Mouse (Mus musculus): ENCODE data around the gene Cadps2.

Cadps2 gene

DNA sequence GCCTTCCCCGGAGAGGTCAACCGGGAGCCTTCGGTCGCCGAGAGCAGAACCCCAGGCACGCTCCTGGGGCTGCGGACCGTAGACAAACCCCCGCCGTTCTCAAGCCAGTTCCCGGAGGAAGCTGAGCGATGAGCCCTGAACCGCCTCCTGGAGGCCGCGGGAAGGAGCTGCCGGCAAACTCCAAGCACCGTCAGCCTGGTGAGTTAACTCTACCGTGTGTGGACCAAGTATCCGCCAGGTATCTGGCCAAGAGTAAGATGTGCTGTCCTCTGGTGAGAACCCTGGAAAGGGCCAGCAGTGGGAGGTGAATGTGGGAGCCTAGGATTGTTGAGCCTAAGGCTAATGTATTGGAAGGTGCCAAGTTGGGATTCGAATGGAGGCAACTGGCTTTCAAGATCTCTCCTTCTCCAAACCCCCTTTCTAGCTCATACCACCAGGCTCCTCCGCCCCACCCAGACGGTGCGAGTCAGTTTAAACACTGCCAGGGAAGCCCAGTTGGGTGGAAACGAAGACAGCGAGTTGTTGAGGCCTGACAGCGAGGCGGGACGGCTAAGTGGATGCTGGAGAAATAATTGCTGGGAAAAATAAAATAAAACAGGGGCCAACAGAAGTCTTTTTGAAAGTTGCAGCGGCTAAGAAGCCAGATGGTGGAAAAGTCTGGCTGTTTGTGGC, 589.5 kb downstream of the Cadps2 start:
- DNase-seq = no peak

DNA sequence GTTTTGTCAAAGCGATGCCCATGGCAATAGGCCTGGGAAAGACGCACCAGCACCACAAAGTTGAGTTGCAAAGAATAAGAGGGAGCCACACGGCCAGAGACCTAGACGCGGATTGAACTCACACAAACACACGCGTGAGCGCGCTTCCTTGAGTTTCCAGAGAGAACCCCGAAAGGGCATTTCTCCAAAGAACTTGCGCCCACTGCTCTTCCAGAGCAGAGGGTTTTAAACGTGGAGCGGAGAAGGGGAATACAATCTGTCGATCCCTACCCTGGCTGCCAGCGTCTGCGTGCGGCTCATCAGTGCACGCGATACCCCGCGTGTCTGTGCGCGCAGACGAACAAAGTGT, 590.2 kb downstream of the Cadps2 start:
- no peak for DNase-seq

DNA sequence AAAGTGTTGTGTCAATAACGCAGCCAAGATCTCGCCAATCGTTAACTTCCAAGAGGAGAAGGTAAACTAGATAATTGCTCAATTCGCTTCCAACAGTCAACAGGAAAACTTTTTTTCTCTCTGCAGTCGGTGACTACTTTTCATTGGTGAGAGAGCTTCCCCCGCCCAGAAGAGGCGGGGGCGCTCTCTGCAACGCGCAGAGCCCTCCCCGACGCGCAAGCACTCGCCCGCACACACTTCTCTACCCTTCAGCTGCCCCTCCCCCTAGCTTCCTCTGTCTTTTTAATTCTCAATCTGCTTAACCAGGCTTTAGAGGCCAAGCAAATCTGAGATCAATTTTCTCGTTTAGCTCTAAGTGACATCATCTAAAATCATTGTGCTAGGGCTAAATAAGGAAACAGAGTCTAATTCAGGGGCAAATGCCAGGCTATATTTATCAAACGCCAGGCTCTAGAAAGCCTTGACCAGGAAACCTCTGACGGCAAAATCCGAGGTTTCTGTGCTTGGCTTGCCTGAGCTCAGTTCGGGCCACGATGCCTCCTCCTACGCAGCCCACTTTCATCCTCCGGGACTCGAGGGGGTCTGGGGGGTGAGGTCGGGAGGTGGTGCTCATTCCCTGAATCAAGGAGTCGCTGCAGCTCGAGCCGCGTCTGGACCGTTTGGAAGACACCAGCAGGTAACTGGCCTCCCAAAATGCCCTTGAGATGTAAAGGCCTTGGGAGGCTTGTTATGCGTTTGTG, 590.7 kb downstream of the Cadps2 start, which contains the start of gene Fezf1:
Gene Fezf1 (minus strand): TSS at position 50 of the 740 bp plus-strand sequence.
- DNase-seq = no peak

DNA sequence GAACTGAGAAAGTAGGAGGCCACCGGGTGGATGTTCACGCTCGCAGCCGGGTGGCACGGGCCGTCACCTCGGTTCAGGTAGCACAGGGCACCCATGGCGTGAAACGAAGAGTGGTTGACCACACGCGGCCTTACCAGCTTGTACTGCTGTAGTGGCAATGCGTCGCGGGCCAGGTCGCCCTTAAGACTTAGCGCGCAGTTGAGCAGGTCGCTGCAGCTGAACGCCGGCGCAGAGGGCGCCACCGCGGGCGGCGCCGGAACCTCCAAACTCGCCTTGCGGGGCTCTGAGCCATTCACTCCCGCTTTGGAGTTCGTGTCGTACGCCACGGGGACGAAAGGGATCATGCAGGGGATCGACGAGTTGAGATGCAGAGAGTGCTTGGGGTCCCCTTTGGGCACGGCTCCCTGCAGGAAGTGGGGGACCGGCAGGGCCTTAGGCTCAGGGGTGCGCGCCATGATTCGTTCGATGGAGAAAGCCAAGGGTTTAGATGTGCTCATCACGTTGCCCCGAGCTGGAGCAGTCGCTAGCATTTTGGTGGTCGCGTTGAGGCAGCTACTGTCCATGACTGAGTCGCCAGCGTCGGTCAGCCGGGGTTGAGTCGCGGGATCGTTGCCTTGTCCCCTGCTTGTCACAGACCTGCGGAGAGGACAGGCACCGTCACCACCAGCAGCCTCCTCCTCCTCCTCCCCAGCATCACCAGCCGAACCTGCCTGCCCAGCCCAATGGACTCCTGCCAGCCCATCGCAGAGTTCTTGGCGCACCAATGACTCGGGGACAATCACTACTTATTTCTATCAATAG, 591.5 kb downstream of the Cadps2 start:
- DNase-seq = no peak

DNA sequence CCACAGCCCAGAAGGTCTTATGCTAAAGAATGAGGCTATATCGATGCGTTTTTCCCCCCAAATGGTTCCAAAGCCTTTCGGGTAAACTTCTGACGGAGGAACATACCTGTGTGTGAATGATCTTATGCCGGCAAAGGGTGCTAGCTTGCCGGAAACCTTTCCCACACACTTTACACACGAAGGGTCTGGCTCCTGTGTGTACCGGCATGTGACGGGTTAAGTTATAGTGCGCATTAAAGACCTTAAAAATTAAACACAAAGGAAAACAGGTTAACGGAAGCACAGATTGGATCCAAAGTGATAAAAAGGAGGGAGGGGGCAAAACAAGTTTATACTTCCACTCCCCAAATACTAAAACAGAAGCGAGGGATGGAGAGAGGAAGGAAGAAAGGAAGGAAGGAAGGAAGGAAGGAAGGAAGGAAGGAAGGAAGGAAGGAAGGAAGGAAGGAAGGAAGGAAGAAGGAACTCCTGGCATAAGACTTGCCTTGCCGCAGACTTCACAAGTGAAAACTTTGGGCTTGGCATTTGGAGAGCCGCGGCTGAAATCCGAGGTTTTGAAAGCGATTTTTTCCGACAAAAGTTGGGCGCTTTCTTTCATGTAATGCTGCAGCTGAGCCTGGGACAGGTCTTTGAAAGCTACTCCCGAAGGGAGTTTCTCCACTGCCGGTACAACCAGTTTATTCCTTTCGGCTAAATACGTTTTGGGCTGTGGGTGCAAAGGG, 592.3 kb downstream of the Cadps2 start:
- DNase-seq = no peak

DNA sequence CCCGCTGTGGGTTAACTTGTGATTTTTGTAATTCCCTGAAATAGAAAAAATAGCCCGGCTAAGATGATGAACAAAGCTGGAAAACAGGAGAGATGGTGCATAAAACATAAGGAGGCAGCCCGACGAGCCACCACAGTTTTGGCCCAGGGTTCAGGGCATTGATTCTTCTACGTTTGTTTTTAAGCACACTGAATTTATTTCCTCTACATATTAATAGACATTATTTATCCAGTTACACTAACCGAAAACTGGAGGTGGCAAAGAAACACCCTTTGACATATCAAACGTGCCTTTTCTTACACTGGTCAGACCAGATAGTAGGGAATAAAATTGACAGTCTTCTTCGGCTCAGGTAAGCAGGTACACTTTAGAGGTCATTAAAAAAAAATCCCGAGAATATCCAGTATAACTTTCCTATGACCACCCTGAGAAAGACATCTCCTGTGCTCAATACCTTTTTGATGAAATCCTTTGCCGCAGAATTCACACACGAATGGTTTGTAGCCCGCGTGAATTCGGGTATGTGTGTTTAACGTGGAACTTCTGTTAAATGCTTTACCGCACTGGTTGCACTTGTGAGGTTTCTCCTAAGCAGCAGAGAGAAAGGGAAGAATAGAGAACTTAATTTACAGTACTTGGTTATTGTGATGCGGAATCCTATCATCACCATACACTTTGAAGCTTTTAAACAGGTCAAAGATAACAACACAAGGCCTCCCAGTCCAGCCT, 593.0 kb downstream of the Cadps2 start:
- no peak for DNase-seq

DNA sequence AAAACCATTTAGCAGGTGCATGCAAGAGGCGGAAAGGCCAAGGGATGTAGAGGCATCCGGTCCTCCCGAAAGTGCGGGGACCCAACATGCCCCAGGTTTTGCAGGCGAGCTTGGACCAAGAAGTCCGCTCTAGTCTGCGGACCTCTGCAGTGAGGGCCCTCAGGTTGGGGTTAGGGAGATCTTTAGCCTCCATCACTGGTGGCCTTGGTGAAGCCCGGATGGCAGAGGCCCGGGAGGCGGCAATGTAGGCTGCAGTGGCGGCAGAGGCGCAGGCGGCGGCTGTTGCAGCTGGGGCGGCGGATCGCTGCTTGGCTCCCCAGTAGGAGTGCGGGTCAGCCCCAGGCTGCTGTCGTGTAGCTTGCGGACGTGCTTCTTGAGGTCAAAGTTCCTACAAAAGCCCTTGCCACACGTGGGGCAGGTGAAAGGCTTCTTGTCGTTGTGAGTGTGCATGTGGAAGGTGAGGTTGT, 593.6 kb downstream of the Cadps2 start:
- DNase-seq = no peak

DNA sequence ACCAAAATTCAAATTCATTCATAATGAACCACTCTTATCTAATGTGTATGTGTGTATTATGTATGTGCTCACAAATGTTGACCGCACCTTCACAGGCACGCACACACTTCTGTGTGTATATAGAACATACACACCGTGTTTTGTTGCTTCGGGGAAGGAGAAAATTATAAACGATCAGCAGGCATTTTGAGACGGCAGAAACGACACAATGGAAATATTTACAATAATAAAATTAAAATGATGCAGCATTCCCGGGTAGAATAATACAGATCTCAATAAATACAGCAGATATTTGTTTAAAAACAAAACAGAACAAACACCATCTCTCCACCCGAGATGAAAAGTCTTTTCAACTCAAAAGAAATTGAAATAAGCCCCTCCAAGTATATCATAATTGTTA, 594.1 kb downstream of the Cadps2 start:
- no peak for DNase-seq

DNA sequence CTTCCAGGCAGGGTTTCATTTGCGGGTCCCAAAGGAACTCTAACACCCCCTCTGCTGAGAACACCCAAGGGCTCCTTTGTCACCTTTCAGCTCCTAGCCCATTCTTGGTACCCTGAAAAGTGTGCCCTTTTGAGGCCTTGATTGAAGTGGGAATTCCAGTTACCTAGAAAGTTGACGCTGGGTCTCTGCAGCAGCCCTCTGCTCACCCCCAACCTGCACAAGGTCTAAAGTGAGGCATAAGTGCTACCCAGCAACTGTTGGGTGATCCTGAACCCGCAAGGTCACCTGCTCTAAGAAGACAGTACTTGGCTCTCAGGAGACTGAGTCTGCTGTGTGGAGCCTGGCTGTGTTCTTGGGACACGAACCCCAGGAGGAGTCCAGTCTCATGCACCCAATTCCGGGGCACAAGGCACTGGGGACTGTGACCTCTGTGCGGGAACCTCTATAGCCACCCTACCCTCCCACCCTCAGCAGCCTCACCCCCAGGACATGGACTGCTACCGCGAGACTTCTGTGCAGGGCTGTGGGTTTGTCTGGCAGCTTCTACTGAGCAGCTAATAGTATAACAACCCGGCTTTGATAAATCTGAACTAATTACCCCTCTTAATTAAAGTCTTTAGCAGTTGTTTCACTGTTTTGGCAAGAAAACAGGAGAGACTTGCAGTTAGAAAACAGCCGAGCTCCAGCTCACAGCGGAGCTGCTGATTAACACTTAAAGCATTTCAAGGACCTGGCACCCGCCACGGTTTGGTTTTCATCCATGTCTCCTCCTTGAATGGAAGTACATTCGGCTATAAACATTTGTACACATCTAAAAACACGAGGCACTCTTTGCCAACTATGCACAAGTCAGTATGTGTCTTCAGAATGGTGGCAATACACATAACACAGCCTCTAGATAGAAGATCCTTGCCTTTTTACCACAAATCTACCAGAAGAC, 595.1 kb downstream of the Cadps2 start:
- DNase-seq = no peak

Data from layer of hippocampus, adult 9-11 months (tissue).